Mouse (Mus musculus) layer of hippocampus, postnatal 14 days (tissue): ENCODE data around the gene Vash1. TPM values are rescaled to one million over a fixed set of nuclear protein-coding genes. Genes with fewer than 3 reads are reported as not detected.

Experiments used
- DNase-seq, 2 experiments: peaks; one replicate each; pipeline ENCODE4 v3.0.0; 2021 to 2022; ENCODE audit warnings: low spot score in 2 of 2, mixed read lengths in 1 of 2
- total RNA-seq, 2 experiments: library from RNA; stranded (reverse); gene quantifications; 2 replicates each; pipeline ENCODE4 v1.2.3; 2021

Gene Vash1
- total RNA-seq, 2 experiments from 2014 or later, result 65.2 to 77.4 TPM

DNA sequence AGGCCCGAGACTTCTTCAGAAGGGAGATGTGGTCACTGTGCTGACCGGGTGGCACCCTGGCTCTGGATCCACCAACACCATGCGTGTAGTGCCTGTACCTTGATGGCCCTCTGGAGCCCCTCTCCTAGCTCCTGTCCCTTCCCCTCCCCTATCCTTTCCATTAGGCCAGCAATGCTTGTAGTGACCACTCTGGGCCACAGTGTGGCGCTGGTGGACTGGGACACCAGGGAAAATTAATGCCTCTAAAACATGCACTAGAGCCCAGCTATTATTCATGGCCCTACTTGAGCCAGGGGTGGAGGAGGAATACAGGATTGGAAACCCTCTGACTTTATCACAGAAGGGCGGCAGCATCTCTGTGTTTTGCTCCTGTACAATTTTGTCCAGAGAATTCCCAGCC lies 36.9 kb downstream of the Vash1 start:
- peak; percentile 78 to 79 for DNase-seq

DNA sequence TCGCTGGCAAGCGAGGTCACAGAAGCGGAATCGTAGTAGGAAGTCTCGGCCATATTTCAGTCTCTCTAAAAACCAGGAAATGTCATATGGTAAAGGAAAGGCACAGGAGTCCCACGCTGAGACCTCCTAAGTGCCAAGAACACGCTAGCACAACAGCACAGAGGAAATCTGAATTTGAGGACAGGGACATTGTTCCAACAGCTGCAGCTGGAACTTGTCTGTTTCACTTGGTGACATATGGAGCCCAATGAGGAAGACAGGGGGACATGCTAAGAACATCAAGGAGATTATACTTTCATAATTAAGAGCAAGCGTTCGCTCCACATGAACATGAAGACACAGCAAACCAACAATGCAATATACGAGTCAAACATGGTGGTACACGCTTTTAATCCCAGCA lies 38.5 kb downstream of the Vash1 start:
- DNase-seq, result no peak

DNA sequence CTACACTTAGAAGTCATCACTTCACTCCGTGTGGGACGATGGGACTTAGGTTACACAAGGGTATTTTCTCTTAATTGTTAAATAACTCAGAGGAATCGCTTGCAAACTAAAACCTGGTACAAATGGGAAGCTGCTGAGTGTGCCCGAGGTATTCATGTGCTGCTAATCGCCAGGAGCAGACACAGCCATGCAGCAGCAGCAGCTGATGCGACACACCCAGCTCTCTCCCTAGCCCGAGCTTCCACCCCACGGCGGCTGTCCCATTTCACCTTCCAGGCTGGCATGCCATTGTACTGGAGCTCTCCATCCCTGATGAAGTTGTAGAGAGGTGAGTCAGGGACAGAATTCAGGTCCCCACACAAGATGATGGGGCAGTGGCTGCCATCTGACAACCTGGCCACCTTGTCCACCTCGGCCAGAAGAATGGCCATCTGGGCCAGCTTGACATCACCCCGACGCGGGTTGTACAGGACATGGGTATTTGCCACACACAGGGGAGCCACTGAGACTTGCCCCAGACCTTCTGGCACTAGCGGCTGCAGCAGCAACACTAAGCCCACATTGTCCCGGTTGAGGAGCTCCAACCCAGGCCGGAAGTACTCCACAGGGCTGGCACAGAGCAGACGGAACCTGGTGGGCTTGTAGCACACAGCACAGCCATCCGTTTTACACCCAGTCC lies 41.6 kb downstream of the Vash1 start:
- no peak for DNase-seq

DNA sequence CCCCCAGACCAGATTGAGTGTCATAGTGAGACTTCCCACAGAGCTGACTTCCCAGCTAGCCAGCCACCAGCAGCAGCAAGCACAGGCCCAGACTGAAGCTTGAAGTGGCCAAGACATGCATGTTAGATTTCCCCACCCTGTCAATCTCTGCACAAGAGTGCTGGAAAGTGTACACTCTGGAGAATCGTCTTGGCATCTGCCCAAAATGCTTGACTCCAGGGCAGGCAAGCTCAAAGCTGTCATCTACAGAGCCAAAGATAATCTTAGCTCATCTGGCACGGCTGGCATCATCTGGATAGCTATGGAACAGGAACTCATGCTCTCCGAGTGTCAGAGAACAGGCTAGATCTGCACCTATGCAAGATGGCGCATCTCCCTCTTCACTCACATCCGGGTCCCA lies 43.0 kb downstream of the Vash1 start:
- no peak for DNase-seq

DNA sequence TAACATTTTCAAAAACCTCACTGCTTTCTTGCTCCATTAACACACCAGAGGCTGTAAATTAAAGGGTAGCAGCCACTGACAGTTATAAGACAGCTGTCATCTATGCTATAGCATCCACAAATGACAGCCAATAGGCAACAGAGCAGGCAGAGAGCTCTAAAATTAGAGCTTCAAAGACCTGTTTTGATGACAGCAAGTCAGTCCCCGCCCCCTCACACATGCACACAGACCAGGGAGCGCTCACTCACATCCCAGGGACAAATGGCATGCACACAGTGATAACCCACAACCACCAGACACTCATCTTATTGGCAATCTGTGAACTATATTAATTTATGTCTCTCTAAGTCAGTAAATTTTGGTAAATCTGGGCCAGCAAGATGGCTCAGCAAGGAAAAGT lies 45.8 kb downstream of the Vash1 start:
- no peak for DNase-seq

DNA sequence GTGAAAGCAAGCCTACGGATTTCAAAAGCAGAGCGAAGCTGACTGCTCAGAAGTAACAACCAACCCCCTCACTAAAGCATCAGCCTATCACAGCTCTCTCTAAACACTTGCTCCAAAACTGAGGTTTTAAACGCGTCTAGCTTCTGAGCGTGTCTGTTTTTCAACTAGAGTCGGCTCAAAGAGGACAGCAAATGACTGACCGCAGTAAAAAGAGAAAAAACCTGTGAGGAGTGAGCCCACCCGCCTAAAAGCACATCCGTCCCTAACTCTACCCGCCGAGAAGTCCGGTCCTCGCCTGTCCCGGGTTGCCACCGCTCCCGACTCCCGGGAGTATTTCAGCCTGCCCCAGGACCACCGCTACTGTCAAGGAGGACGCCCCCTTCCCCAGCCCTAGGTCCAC lies 47.2 kb downstream of the Vash1 start:
- peak; percentile 27 to 46 for DNase-seq

DNA sequence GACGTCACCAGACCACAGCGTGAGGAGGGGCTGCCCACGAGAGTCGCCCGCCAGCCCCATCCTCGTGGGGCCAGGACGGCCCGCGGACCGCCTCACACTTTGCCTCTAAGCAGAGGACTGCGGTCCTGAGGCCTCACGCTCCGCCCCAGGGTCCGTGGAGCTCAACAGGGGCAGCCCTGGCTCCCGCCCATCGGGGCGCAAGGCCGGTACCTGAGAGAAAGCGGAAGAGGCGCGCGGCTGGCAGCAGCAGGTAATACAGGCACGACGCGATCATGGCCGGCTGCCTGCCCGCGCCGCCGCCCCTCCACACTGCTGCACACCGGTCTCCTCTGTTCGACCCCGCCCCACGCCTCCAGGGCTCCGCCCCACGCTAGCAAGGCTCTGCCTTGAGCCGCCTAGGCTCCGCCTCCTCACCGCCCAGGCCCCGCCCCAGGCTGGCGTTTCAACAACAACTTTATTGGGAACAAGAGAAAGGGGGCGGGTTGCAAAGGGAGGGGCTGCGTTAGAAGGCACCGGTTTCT lies 47.7 kb downstream of the Vash1 start, which contains the start of gene Angel1:
Angel1 (minus strand) TSS at position 341 of the 521 bp plus-strand sequence.
- peak; percentile 91 to 96 for DNase-seq

DNA sequence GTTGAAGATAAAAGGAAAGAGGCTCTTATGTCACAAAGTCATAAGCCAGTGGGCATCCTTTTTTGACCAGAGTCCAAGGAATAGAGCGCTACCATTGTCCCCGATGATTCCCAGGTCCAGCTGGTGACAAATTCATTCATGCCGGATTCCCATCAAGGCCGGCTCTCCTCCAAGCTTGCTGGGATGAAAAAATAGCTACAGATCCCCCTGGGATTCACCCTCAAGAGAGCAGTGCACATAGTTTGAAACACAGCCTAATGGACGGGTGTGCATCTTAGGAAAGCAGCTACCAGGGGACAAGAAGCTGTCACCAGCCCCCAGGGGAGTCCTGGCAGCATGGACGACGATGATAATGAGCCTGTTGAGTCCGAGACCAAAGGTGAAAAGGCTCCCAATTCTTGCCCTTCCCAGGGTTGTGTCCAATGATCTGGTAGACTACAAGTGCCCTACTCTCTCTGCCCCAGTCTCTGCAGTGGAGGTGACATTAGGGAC lies 55.9 kb downstream of the Vash1 start, which contains the start of gene Lrrc74a:
Lrrc74a (plus strand) TSS at position 51 of the 492 bp plus-strand sequence.
- no peak for DNase-seq

Other genes with a start within 250 kb of the Vash1 start
- gene Angel1, start 47.8 kb downstream of the Vash1 start, total RNA-seq, result 1 to 10 TPM; 5.9 to 6.2 TPM
- gene Lrrc74a, start 55.7 kb downstream of the Vash1 start, total RNA-seq, result not detected
- gene Irf2bpl, start 206.1 kb downstream of the Vash1 start, total RNA-seq, result 10 to 100 TPM; 64.9 to 65.1 TPM